Mouse (Mus musculus): ENCODE data around the gene Slc7a3. TPM values are rescaled to one million over a fixed set of nuclear protein-coding genes. Genes with fewer than 3 reads are reported as not detected.
"Not testable (repeated sequence)": the region's sequence is repeated elsewhere in the genome, so short reads cannot be mapped to it uniquely, and the experiment has no call there.

Gene Slc7a3
- 1.5 and 1.6 TPM in 2 replicates for polyA plus RNA-seq (2015; fragmentation: Nextera tagmentation; extraction: Ambion mirVana)

- Histone ChIP-seq H3K27ac (no peak within 1 kb of the TSS), H3K36me3 (no peaks in the 10 kb centered on the region), H3K4me1 (replicated peaks) (no peaks in the 10 kb centered on the region), H3K4me3 (replicated peaks) (peak within 1 kb of the TSS; percentile 24), H3K4me2 (replicated peaks) (peak within 1 kb of the TSS; percentile 56), H3K9ac (no peak within 1 kb of the TSS), H3K27me3 (replicated peaks) (0 out of 2 replicates have a peak, but pooled peaks cover 6% of the 10 kb centered on the region), H3K9me3 (no peaks in the 10 kb centered on the region)
- no peak for ATAC-seq
- WGBS, result 39% methylated on average over 11 of the region's 11 CpGs
Observed at GRCm38 (mm10) chrX:101085920-101086319, at the start of gene Slc7a3. TSS of gene Slc7a3 (minus strand) at chrX:101086020.

- H3K27me3 ChIP-seq (replicated peaks), result no peaks in the 10 kb centered on the region
- ATAC-seq, result 0 out of 2 replicates have a peak, but pooled peaks have one; percentile 28
- no peak overlapping the region for H3K9ac ChIP-seq
- peak overlapping the region; percentile 34 for H3K4me2 ChIP-seq (replicated peaks)
- no peak overlapping the region for H3K27ac ChIP-seq
- 39% methylated on average over 12 of the region's 12 CpGs for WGBS
- H3K4me3 ChIP-seq (replicated peaks), result no peak overlapping the region
- no peaks in the 10 kb centered on the region for H3K9me3 ChIP-seq
- H3K4me1 ChIP-seq (replicated peaks), result no peaks in the 10 kb centered on the region
- H3K36me3 ChIP-seq, result no peaks in the 10 kb centered on the region
Observed at GRCm38 (mm10) chrX:101131992-101132791, 46.4 kb upstream of the Slc7a3 start.

GRCm38 (mm10) chrX:101131001-101131400 is 45.2 kb upstream of the Slc7a3 start:
- Histone ChIP-seq H3K36me3 (no peaks in the 10 kb centered on the region), H3K9ac (no peak overlapping the region), H3K4me1 (replicated peaks) (no peaks in the 10 kb centered on the region), H3K27ac (no peak overlapping the region), H3K4me3 (replicated peaks) (no peak overlapping the region), H3K27me3 (replicated peaks) (no peaks in the 10 kb centered on the region), H3K4me2 (replicated peaks) (no peak overlapping the region), H3K9me3 (no peaks in the 10 kb centered on the region)
- 23% methylated on average over 7 of the region's 7 CpGs for WGBS
- ATAC-seq, result no peak

GRCm38 (mm10) chrX:101128559-101128958 is 42.7 kb upstream of the Slc7a3 start:
- no peak overlapping the region for H3K9ac ChIP-seq
- H3K36me3 ChIP-seq, result no peaks in the 10 kb centered on the region
- no peaks in the 10 kb centered on the region for H3K9me3 ChIP-seq
- no peak overlapping the region for H3K4me3 ChIP-seq (replicated peaks)
- no peaks in the 10 kb centered on the region for H3K27me3 ChIP-seq (replicated peaks)
- no peaks in the 10 kb centered on the region for H3K4me1 ChIP-seq (replicated peaks)
- 76% methylated on average over 2 of the region's 2 CpGs for WGBS
- H3K4me2 ChIP-seq (replicated peaks), result no peak overlapping the region
- no peak overlapping the region for H3K27ac ChIP-seq
- ATAC-seq, result no peak

- Histone ChIP-seq H3K4me3 (replicated peaks) (no peak overlapping the region), H3K36me3 (no peaks in the 10 kb centered on the region), H3K4me2 (replicated peaks) (no peak overlapping the region), H3K9me3 (no peaks in the 10 kb centered on the region), H3K4me1 (replicated peaks) (no peaks in the 10 kb centered on the region), H3K27me3 (replicated peaks) (no peaks in the 10 kb centered on the region), H3K9ac (no peak overlapping the region), H3K27ac (no peak overlapping the region)
- WGBS, result 50% methylated on average over 2 of the region's 2 CpGs
- ATAC-seq, result no peak
Observed at GRCm38 (mm10) chrX:101126977-101127376, 41.2 kb upstream of the Slc7a3 start.

- Histone ChIP-seq H3K4me3 (replicated peaks) (no peak overlapping the region), H3K9me3 (no peaks in the 10 kb centered on the region), H3K27me3 (replicated peaks) (no peaks in the 10 kb centered on the region), H3K9ac (no peak overlapping the region), H3K4me1 (replicated peaks) (no peaks in the 10 kb centered on the region), H3K4me2 (replicated peaks) (no peak overlapping the region), H3K36me3 (no peaks in the 10 kb centered on the region), H3K27ac (no peak overlapping the region)
- ATAC-seq, result peak; percentile 71
- WGBS, result 51% methylated on average over 7 of the region's 7 CpGs
Observed at GRCm38 (mm10) chrX:101126474-101126955, 40.7 kb upstream of the Slc7a3 start.

DNA sequence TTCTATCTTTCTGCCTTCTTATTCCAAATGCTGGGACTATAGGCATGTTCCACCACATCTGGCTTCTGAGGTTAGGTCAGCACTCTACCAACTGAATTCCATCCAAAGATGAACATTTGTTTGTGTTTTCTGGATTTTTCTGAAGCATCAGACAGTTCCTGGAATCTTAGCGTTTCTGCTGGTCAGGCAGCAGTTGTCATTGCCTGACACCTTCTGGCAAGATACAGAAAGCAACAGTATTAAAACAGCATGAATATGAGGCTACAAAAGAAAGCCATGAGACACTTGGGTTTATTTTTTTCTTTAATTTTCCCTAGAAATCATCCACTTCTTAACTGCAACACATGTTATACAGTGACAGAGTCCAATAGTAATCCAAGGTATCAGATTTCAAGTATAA is 34.7 kb upstream of the Slc7a3 start:
- no peak overlapping the region for H3K4me2 ChIP-seq (replicated peaks)
- ATAC-seq, result no peak
- 55% methylated on average over 1 of the region's 1 CpGs for WGBS
- no peak overlapping the region for H3K9ac ChIP-seq
- H3K4me3 ChIP-seq (replicated peaks), result no peak overlapping the region
- H3K4me1 ChIP-seq (replicated peaks), result no peaks in the 10 kb centered on the region
- no peak overlapping the region for H3K27ac ChIP-seq
- H3K36me3 ChIP-seq, result no peaks in the 10 kb centered on the region
- no peaks in the 10 kb centered on the region for H3K9me3 ChIP-seq
- no peaks in the 10 kb centered on the region for H3K27me3 ChIP-seq (replicated peaks)

GRCm38 (mm10) chrX:101085211-101085610 is 609 bp downstream of the Slc7a3 start:
- not testable (repeated sequence) for H3K4me1 ChIP-seq (replicated peaks); H3K9ac ChIP-seq; H3K36me3 ChIP-seq; ATAC-seq; H3K9me3 ChIP-seq; H3K27ac ChIP-seq; H3K27me3 ChIP-seq (replicated peaks)
- H3K4me2 ChIP-seq (replicated peaks), result peak overlapping the region; percentile 56
- 28% methylated on average over 9 of the region's 9 CpGs for WGBS
- H3K4me3 ChIP-seq (replicated peaks), result peak overlapping the region; percentile 24

DNA sequence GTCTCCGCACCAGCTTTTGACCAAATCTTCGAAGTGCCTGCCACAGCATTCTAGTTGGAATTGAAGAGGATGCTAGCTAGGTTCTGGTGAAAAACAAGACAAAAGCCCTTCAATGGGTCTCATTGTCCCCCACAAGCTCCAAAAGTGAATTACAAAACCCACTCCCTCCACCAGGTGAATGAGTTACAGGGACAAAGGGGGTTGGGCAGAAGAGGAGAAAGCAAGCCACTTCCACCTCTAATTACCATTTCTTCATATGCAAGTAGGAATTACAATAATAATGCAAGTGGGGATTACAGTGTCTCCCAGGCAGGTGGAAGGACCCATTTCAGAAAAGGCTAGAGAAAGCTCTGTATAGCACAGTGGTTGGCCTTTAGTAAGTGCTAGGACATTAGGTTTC is 1.6 kb downstream of the Slc7a3 start:
- ATAC-seq, result no peak
- Histone ChIP-seq H3K9ac (no peak overlapping the region), H3K4me3 (replicated peaks) (no peak overlapping the region), H3K9me3 (no peaks in the 10 kb centered on the region), H3K27me3 (replicated peaks) (0 out of 2 replicates have a peak, but pooled peaks cover 6% of the 10 kb centered on the region), H3K36me3 (no peaks in the 10 kb centered on the region), H3K27ac (no peak overlapping the region), H3K4me1 (replicated peaks) (no peaks in the 10 kb centered on the region), H3K4me2 (replicated peaks) (peak overlapping the region; percentile 56; the same call in 1 of the 2 replicates)
- 73% methylated on average over 2 of the region's 2 CpGs for WGBS

- H3K27ac ChIP-seq, result no peak overlapping the region
- no peak overlapping the region for H3K9ac ChIP-seq
- H3K9me3 ChIP-seq, result no peaks in the 10 kb centered on the region
- 76% methylated on average over 1 of the region's 1 CpGs for WGBS
- H3K4me2 ChIP-seq (replicated peaks), result no peak overlapping the region
- ATAC-seq, result no peak
- no peaks in the 10 kb centered on the region for H3K27me3 ChIP-seq (replicated peaks)
- H3K36me3 ChIP-seq, result no peaks in the 10 kb centered on the region
- H3K4me3 ChIP-seq (replicated peaks), result no peak overlapping the region
- no peaks in the 10 kb centered on the region for H3K4me1 ChIP-seq (replicated peaks)
Observed at GRCm38 (mm10) chrX:101065245-101065644, 20.6 kb downstream of the Slc7a3 start.

DNA sequence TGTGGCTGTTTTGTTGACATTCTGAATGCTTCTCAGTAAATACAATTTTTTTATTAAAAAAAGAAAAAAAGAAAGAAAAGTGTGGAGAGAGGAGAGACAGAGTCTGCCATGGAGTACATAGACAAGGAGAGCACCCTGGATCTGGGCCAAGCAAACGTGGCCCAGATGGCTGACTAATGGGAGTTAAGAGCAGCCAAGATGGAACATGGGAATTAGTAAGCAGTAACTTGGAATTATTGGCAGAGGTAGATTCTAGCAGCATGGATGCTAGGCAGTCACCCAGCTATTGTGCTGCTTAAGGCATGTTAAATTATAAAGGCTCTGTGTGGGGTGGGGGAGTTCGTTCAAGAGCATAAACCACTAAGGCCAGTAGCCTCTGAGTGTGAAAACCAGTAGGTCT is 22.3 kb downstream of the Slc7a3 start:
- H3K27ac ChIP-seq, result no peak overlapping the region
- H3K36me3 ChIP-seq, result no peaks in the 10 kb centered on the region
- no peaks in the 10 kb centered on the region for H3K27me3 ChIP-seq (replicated peaks)
- ATAC-seq, result no peak
- no peaks in the 10 kb centered on the region for H3K9me3 ChIP-seq
- WGBS, result 52% methylated on average over 2 of the region's 2 CpGs
- H3K4me3 ChIP-seq (replicated peaks), result no peak overlapping the region
- no peak overlapping the region for H3K4me2 ChIP-seq (replicated peaks)
- no peak overlapping the region for H3K9ac ChIP-seq
- H3K4me1 ChIP-seq (replicated peaks), result no peaks in the 10 kb centered on the region

- Histone ChIP-seq H3K4me3 (replicated peaks) (no peak within 1 kb of the TSS), H3K4me1 (replicated peaks) (no peaks in the 10 kb centered on the region), H3K9me3 (no peaks in the 10 kb centered on the region), H3K27ac (no peak within 1 kb of the TSS), H3K9ac (no peak within 1 kb of the TSS), H3K36me3 (no peaks in the 10 kb centered on the region), H3K27me3 (replicated peaks) (no peaks in the 10 kb centered on the region), H3K4me2 (replicated peaks) (no peak within 1 kb of the TSS)
- no peak for ATAC-seq
- 83% methylated on average over 31 of the region's 31 CpGs for WGBS
Observed at GRCm38 (mm10) chrX:101059541-101059940, 26.3 kb downstream of the Slc7a3 start, which contains the start of gene Tex11. TSS of gene Tex11 (minus strand) at chrX:101059667.
